ENCODE assay signal across 17 mouse cellular contexts in genomic region chr10:111739471-111740138, GRCm38 (mm10).
DNase-seq lines count a peak whose midpoint lies in the region; ATAC-seq and TF ChIP-seq lines count a peak whose summit lies in the region.
"Had no signal": no experiment of that assay in that cellular context is flagged by ENCODE, and none has a peak within 500 bp of the region (broad histone marks: within the 10 kb centered on the region; RNA-seq: fewer than 3 reads in every experiment).

No protein-coding gene starts in this region.

- peak overlapping the region; percentile 53 for H3K27ac ChIP-seq in kidney, embryonic 16.5 days (ENCODE audit: low read length)
- H3K27ac ChIP-seq in kidney, adult 2 months (ENCODE audit: insufficient read depth, low read depth, low read length): no peak overlapping the region
- no peak overlapping the region; the same call in 1 of the 2 replicates for H3K27ac ChIP-seq in embryonic facial prominence, embryonic 10.5 days (replicated peaks)
- no peak overlapping the region for H3K27ac ChIP-seq in left cerebral cortex, adult 2 months
- H3K27ac ChIP-seq: layer of hippocampus, adult 2 months; liver, embryonic 14.5 days; midbrain, embryonic 13.5 days; neural tube, embryonic 12.5 days had no signal

- TF ChIP-seq CTCF in kidney, adult 2 months (conservative IDR thresholded peaks at IDR 0.05; ENCODE audit: insufficient read depth, insufficient read length, low read depth, low read length): no peak
- TF ChIP-seq CTCF in left cerebral cortex, adult 2 months (IDR thresholded peaks at IDR 0.05): no peak

- 31% methylated on average over 5 of the region's 5 CpGs for WGBS in kidney, embryonic 16.5 days
- 39% methylated on average over 5 of the region's 5 CpGs for WGBS in kidney, adult 2 months
- 16% methylated on average over 5 of the region's 5 CpGs for WGBS in embryonic facial prominence, embryonic 10.5 days

- H3K9me3 ChIP-seq in kidney, embryonic 16.5 days (ENCODE audit: low read length): no peaks in the 10 kb centered on the region
- H3K9me3 ChIP-seq in embryonic facial prominence, embryonic 10.5 days: no peaks in the 10 kb centered on the region
- H3K9me3 ChIP-seq: midbrain, embryonic 13.5 days; neural tube, embryonic 12.5 days had no signal

- no peaks in the 10 kb centered on the region for H3K27me3 ChIP-seq in kidney, embryonic 16.5 days (ENCODE audit: insufficient read depth, low read length)
- no peaks in the 10 kb centered on the region for H3K27me3 ChIP-seq in kidney, adult 2 months (replicated peaks; ENCODE audit: control insufficient read depth, insufficient read depth, low read length)
- no peaks in the 10 kb centered on the region for H3K27me3 ChIP-seq in embryonic facial prominence, embryonic 10.5 days (replicated peaks; ENCODE audit: low read depth, poor library complexity, severe bottlenecking)
- H3K27me3 ChIP-seq: midbrain, embryonic 13.5 days; neural tube, embryonic 12.5 days had no signal

- TF ChIP-seq POLR2A in kidney, adult 2 months (IDR thresholded peaks at IDR 0.05; ENCODE audit: low read depth, low read length): no peak

- no peak overlapping the region for H3K4me2 ChIP-seq in kidney, embryonic 16.5 days (replicated peaks; ENCODE audit: low read depth, low read length)
- H3K4me2 ChIP-seq: midbrain, embryonic 13.5 days; neural tube, embryonic 12.5 days had no signal

- peaks cover 28% of the 10 kb centered on the region for H3K4me1 ChIP-seq in kidney, embryonic 16.5 days (ENCODE audit: insufficient read depth, low read length)
- 0 out of 2 replicates have a peak, but pooled peaks cover 2% of the 10 kb centered on the region for H3K4me1 ChIP-seq in kidney, adult 2 months (ENCODE audit: control insufficient read depth, insufficient read depth, low read length)
- H3K4me1 ChIP-seq in embryonic facial prominence, embryonic 10.5 days: peaks cover 26% of the 10 kb centered on the region

- ATAC-seq in kidney, embryonic 16.5 days (ENCODE audit: low FRiP score, low TSS enrichment): peak; percentile 64; the same call in 1 of the 2 replicates
- ATAC-seq: midbrain, embryonic 13.5 days had no signal

- no peak overlapping the region for H3K9ac ChIP-seq in kidney, embryonic 16.5 days (replicated peaks; ENCODE audit: low read length)
- H3K9ac ChIP-seq: liver, embryonic 14.5 days; midbrain, embryonic 13.5 days; neural tube, embryonic 12.5 days had no signal

- no peak for DNase-seq in kidney, adult 2 months
- peak; percentile 65 for DNase-seq in NIH3T3 (ENCODE audit: low read depth)
- DNase-seq in embryonic facial prominence, embryonic 10.5 days (ENCODE audit: low spot score): peak; percentile 44
- DNase-seq in naive thymus-derived CD4-positive, alpha-beta T cell, adult 2 months (ENCODE audit: low read depth): peak; percentile 8
- DNase-seq in cerebellum, adult 11-12 months: no peak
- no peak for DNase-seq in left cerebral cortex, adult 2 months (ENCODE audit: extremely low spot score in 1 of 2, low spot score in 2 of 2)
- no peak for DNase-seq in thymus, adult 18-20 months
- DNase-seq: adrenal gland, adult 2 months; heart, adult 18-20 months; heart, postnatal 36 days; kidney, adult 18-20 months; thymus, adult 2 months had no signal

- no peaks in the 10 kb centered on the region for H3K36me3 ChIP-seq in kidney, embryonic 16.5 days (ENCODE audit: insufficient read depth, low read length)
- H3K36me3 ChIP-seq in kidney, adult 2 months (ENCODE audit: control insufficient read depth, insufficient read depth, low read length): no peaks in the 10 kb centered on the region
- no peaks in the 10 kb centered on the region for H3K36me3 ChIP-seq in embryonic facial prominence, embryonic 10.5 days (replicated peaks)
- H3K36me3 ChIP-seq: midbrain, embryonic 13.5 days; neural tube, embryonic 12.5 days had no signal

- no peak overlapping the region for H3K4me3 ChIP-seq in kidney, embryonic 16.5 days (ENCODE audit: low read length)
- no peak overlapping the region for H3K4me3 ChIP-seq in kidney, adult 2 months (ENCODE audit: insufficient read depth, low read depth, low read length)
- no peak overlapping the region for H3K4me3 ChIP-seq in embryonic facial prominence, embryonic 10.5 days
- no peak overlapping the region for H3K4me3 ChIP-seq in left cerebral cortex, adult 2 months
- H3K4me3 ChIP-seq: layer of hippocampus, adult 2 months; midbrain, embryonic 13.5 days; neural tube, embryonic 12.5 days had no signal

- intact Hi-C loops in left cerebral cortex, adult 2 months (cut with DNase I): no loop called here

Comparison
In these comparisons a context has a peak if more than half of its experiments do, and no peak if none do; other contexts are left out.
1. DNase-seq: peak in NIH3T3 (single experiment), embryonic facial prominence, embryonic 10.5 days (single experiment) and naive thymus-derived CD4-positive, alpha-beta T cell, adult 2 months (single experiment); none in kidney, adult 2 months (single experiment), cerebellum, adult 11-12 months (single experiment), left cerebral cortex, adult 2 months (0 of 2) and thymus, adult 18-20 months (0 of 2).